ENCODE assay signal across 12 mouse cellular contexts in genomic region chr2:178594177-178594576, GRCm38 (mm10).
A peak's percentile ranks its signal among the peaks of the same experiment; 100 is the strongest.
DNase-seq lines count a peak whose midpoint lies in the region; ATAC-seq lines count a peak whose summit lies in the region.
"Had no signal": no experiment of that assay in that cellular context is flagged by ENCODE, and none has a peak within 500 bp of the region (broad histone marks: within the 10 kb centered on the region; RNA-seq: fewer than 3 reads in every experiment).

No protein-coding gene starts in this region.

- ATAC-seq in liver, embryonic 11.5 days (replicated peaks; ENCODE audit: low FRiP score) = peak; percentile 12; the same call in 1 of the 2 replicates
- ATAC-seq in liver, embryonic 12.5 days = no peak
- ATAC-seq in granulocyte monocyte progenitor cell, adult 5-6 weeks (replicated peaks; ENCODE audit: poor library complexity, severe bottlenecking) = peak; percentile 73
- ATAC-seq in midbrain, embryonic 15.5 days (replicated peaks) = 0 out of 2 replicates have a peak, but pooled peaks have one; percentile 46

- H3K36me3 ChIP-seq in liver, embryonic 11.5 days (ENCODE audit: control insufficient read depth, insufficient read depth, low read length) = no peaks in the 10 kb centered on the region
- H3K36me3 ChIP-seq in liver, embryonic 12.5 days = no peaks in the 10 kb centered on the region
- H3K36me3 ChIP-seq in midbrain, embryonic 15.5 days (replicated peaks) = no peaks in the 10 kb centered on the region
- H3K36me3 ChIP-seq: limb, embryonic 12.5 days had no signal

- WGBS in liver, embryonic 11.5 days = 48% methylated on average over 6 of the region's 6 CpGs
- 43% methylated on average over 6 of the region's 6 CpGs for WGBS in liver, embryonic 12.5 days (ENCODE audit: insufficient replicate concordance)
- WGBS in midbrain, embryonic 15.5 days = 26% methylated on average over 6 of the region's 6 CpGs

- no peak overlapping the region for H3K4me3 ChIP-seq in liver, embryonic 11.5 days (ENCODE audit: low read depth, low read length)
- H3K4me3 ChIP-seq in liver, embryonic 12.5 days = no peak overlapping the region
- no peak overlapping the region for H3K4me3 ChIP-seq in midbrain, embryonic 15.5 days
- H3K4me3 ChIP-seq: limb, embryonic 12.5 days; megakaryocyte, embryonic 14.5 days had no signal

- no peak overlapping the region for H3K27ac ChIP-seq in liver, embryonic 11.5 days (ENCODE audit: low read depth, low read length)
- no peak overlapping the region for H3K27ac ChIP-seq in liver, embryonic 12.5 days
- no peak overlapping the region for H3K27ac ChIP-seq in midbrain, embryonic 15.5 days
- H3K27ac ChIP-seq: limb, embryonic 12.5 days had no signal

- DNase-seq in liver, embryonic 11.5 days (ENCODE audit: low spot score) = no peak
- DNase-seq in NIH3T3 (ENCODE audit: low read depth) = peak; percentile 12
- no peak for DNase-seq in gastrocnemius, adult 8-10 months (ENCODE audit: low spot score in 2 of 2)
- no peak for DNase-seq in thymus, adult 18-20 months
- DNase-seq in urinary bladder, postnatal 14 days (ENCODE audit: low spot score) = no peak
- DNase-seq: cerebellum, adult 18-20 months had no signal

- H3K4me1 ChIP-seq in liver, embryonic 11.5 days (replicated peaks; ENCODE audit: control insufficient read depth, insufficient read depth, low read length) = peaks cover 3% of the 10 kb centered on the region
- H3K4me1 ChIP-seq in liver, embryonic 12.5 days = 0 out of 2 replicates have a peak, but pooled peaks cover 5% of the 10 kb centered on the region
- H3K4me1 ChIP-seq in midbrain, embryonic 15.5 days = peaks cover 8% of the 10 kb centered on the region
- H3K4me1 ChIP-seq: megakaryocyte, embryonic 14.5 days had no signal

- H3K4me2 ChIP-seq in liver, embryonic 11.5 days = no peak overlapping the region
- H3K4me2 ChIP-seq in liver, embryonic 12.5 days = no peak overlapping the region
- H3K4me2 ChIP-seq in midbrain, embryonic 15.5 days = no peak overlapping the region
- H3K4me2 ChIP-seq: limb, embryonic 12.5 days had no signal

- H3K9ac ChIP-seq in liver, embryonic 11.5 days (ENCODE audit: low read depth, low read length) = no peak overlapping the region
- H3K9ac ChIP-seq in liver, embryonic 12.5 days = no peak overlapping the region
- no peak overlapping the region for H3K9ac ChIP-seq in midbrain, embryonic 15.5 days
- H3K9ac ChIP-seq: limb, embryonic 12.5 days had no signal

- H3K9me3 ChIP-seq in liver, embryonic 11.5 days (ENCODE audit: control insufficient read depth, low read length) = no peaks in the 10 kb centered on the region
- peaks cover 6% of the 10 kb centered on the region; the same call in 1 of the 2 replicates for H3K9me3 ChIP-seq in liver, embryonic 12.5 days (replicated peaks)
- H3K9me3 ChIP-seq in midbrain, embryonic 15.5 days = no peaks in the 10 kb centered on the region
- H3K9me3 ChIP-seq: limb, embryonic 12.5 days had no signal

- H3K27me3 ChIP-seq in liver, embryonic 11.5 days (replicated peaks; ENCODE audit: control insufficient read depth, insufficient read depth, low read length) = no peaks in the 10 kb centered on the region
- H3K27me3 ChIP-seq in liver, embryonic 12.5 days (replicated peaks) = no peaks in the 10 kb centered on the region
- no peaks in the 10 kb centered on the region for H3K27me3 ChIP-seq in midbrain, embryonic 15.5 days (replicated peaks)
- H3K27me3 ChIP-seq: CH12.LX; limb, embryonic 12.5 days; megakaryocyte, embryonic 14.5 days had no signal
